Mouse (Mus musculus): ENCODE data around the gene Adamts2.

The Adamts2 gene

GRCm38 (mm10) chr11:50622238-50622726 lies 20.4 kb downstream of the Adamts2 start:
- in situ Hi-C loops (cut with MboI; ENCODE audit: unreplicated experiment in 2 of 2), result no loop called here

DNA sequence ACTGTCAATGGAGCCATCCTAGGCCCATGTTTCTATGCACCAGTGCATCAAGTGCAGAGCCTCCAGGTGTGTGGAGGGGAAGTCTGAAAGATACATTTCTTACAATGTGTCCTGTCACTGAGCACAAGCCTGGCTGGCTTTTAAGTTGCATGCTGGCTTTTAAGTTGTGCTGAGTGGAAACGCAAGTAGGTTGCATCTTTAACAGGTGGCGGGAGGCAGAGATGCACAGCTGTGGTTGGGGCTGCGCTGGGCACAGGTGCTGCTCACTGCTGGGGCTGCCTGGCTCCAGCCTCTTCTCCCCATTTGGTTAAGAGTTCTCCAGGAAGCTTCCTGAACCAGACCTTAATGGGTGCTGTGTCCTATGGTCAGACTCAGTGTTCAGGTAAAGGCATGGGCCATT lies 21.9 kb downstream of the Adamts2 start:
- in situ Hi-C loops (cut with MboI; ENCODE audit: unreplicated experiment in 2 of 2), result no loop called here

DNA sequence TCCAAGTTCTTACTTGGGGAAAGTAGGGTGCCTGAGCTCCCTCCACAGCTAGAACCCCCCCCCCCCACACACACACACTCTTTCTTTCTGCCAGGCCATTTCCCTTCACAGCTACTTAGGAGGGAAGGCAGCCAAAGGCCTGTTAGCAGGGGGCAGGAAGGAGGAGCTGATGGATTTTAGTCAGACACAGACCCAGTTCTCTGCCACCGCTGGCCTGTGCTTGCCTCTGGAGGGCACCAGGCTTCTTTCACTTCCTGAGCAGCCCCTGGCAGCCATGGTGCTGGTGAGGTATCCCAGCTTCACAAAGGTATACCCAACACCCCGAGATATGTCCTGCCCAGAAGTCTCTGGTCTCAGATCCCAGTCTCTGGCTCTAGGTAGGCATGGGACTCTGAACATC lies 22.4 kb downstream of the Adamts2 start:
- in situ Hi-C loops (cut with MboI; ENCODE audit: unreplicated experiment in 2 of 2), result no loop called here

DNA sequence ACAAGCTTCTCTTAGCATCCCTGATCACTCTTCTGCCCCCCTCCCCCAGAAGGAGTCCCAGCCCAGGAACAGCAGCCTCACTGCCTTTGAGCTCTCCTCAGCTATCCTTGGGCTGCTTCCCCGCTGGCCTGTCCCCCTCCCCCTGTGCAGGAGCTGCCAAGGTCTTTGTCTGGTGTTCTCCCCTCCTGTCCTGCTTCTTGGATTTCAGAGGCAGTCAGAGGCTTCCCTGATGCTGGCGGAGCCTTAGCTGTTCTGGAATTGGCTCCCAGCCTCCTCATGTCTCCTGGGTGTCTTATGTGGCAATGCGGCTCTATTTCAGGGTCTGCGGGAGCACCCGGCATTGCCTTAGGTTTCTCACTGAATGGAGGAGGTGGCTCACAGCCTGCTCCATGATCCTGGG lies 22.8 kb downstream of the Adamts2 start:
- in situ Hi-C loops (cut with MboI; ENCODE audit: unreplicated experiment in 2 of 2), result no loop called here

GRCm38 (mm10) chr11:50628915-50629314 lies 27.0 kb downstream of the Adamts2 start:
- in situ Hi-C loops (cut with MboI; ENCODE audit: unreplicated experiment in 2 of 2), result no loop called here

DNA sequence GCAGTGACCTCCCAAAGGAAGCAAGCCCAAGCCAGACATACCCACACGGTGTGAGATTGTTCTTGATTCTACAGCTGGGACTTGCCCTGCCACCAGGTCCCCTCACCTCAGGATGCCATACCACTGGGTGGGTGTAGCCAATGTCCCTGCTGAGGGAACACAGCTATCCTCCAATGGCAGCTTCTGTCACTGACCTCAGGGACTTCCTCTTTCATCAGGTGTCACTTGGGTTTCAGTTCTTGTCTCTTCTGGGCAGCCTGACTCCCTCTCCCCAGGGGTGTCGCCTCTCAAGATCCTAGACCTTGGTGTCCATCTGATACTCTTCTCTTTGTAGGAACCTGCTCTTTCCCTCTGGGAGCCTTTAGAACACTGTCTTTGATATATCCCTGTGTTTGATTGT lies 28.6 kb downstream of the Adamts2 start:
- in situ Hi-C loops (cut with MboI; ENCODE audit: unreplicated experiment in 2 of 2), result no loop called here

DNA sequence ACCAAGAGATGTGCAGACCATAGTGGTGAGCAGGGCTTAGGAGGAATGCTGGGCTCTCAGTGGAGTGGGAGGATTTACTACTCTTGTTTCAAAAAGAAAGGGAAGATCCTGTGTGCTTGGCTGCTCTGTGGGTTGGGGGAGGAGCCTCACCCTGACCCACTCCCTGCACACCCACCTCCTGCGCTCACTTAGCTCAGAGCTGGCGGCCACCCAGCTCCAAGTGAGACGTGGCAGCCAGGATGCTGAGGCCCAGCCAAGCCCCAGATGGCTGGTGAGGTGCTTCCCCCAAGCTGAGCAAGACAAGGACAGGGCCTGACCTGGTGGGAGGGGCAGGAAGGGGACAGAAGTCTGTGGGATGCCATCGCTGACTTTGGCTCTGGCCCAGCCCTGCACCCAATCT lies 30.4 kb downstream of the Adamts2 start:
- in situ Hi-C loops (cut with MboI; ENCODE audit: unreplicated experiment in 2 of 2), result no loop called here

- in situ Hi-C loops (cut with MboI; ENCODE audit: unreplicated experiment in 2 of 2), result no loop called here
Measured at GRCm38 (mm10) chr11:50635051-50635590, 33.2 kb downstream of the Adamts2 start.

GRCm38 (mm10) chr11:50637026-50637425 lies 35.1 kb downstream of the Adamts2 start:
- in situ Hi-C loops (cut with MboI; ENCODE audit: unreplicated experiment in 2 of 2), result no loop called here

GRCm38 (mm10) chr11:50638197-50638867 lies 36.4 kb downstream of the Adamts2 start:
- in situ Hi-C loops (cut with MboI; ENCODE audit: unreplicated experiment in 2 of 2), result no loop called here

DNA sequence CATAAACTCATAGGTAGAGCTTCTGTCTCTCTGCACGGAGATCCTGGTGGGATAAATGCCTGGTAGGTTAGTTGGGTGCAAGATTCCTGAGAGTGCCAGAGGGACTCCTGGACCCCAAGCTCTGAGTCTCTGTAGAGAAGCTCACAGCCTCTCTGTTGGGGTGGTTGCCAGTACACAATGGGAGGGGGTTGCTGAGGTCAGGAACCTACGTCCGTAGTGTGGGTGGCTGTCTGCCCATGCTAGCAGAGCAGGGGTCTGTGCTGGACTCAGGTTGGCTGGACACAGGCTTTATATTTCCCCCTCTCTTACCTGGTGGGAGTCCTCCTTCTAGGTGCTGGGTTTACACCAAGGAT lies 37.0 kb downstream of the Adamts2 start:
- in situ Hi-C loops (cut with MboI; ENCODE audit: unreplicated experiment in 2 of 2), result no loop called here

GRCm38 (mm10) chr11:50642583-50642982 lies 40.7 kb downstream of the Adamts2 start:
- in situ Hi-C loops (cut with MboI; ENCODE audit: unreplicated experiment in 2 of 2), result no loop called here

DNA sequence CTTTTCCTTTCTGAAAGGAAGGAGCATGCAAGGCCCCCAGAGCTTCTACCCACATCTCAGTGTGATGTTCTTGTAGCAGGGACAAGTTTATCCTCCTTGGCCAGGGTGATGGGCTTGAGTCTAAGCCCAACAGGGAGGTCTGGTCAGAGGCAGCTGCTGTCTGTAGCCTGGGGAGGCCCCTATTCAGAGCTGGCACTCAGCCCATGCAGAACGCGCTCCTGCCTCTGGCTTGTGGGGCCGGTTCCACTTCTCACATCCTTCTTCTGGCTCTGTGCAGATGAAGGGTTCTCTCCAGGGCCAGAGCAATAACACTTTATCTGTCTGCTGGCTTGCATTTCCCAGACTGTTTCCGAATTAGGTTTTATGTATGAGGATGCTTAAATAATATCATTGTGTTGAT lies 44.3 kb downstream of the Adamts2 start:
- in situ Hi-C loops (cut with MboI; ENCODE audit: unreplicated experiment in 2 of 2), result no loop called here

DNA sequence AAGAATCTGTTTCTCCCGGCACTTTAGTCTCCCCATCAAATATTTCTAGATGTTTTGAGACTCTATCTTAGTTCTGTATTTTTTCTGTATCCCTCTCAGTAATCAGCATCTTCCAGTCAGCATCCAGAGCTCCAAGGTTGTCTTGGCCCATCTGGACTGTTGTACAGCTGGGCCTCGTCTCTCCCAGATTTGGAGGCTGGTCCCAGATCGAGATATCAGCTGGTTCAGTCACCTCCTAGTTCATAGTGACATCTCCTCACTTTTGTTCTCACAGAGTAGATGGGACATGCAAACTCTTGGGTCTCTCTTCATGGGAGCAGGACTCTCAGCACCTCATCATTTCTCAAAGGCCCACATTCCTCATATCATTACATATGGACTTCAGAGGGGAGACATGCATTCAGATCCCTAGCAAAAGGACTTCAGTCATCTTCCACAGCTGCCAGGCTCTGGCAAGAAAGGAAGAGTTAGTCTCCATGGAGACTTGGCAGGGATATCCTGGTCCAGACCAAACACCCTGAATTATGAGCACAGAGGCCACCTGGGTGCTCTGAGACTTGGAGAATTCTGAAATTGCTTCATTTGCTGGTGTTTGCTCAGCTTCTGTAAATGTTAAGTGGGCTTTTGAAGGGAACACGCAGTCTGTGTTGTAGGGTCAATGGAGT lies 46.4 kb downstream of the Adamts2 start:
- in situ Hi-C loops (cut with MboI; ENCODE audit: unreplicated experiment in 2 of 2), result no loop called here

DNA sequence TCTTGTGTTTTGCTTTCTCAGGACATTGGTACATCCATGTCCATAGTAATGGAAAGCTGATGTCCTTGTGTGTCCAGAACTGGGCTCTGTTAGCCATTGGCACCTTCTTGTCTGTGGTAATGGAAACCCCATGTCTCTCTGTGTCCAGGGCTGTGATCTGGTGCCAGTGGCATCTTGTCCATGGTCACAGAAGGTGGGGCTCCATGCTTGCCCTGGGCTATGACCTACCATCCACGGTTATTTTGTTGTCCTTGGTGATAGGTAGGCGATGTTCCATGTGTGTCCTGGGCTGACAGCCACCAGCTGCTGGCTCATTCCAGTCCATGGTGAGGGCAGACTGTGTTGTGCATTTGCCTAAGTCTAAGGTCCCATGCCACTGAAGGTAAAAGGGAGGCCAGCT lies 48.2 kb downstream of the Adamts2 start:
- in situ Hi-C loops (cut with MboI; ENCODE audit: unreplicated experiment in 2 of 2), result no loop called here

GRCm38 (mm10) chr11:50653746-50654431 lies 52.0 kb downstream of the Adamts2 start:
- in situ Hi-C loops (cut with MboI; ENCODE audit: unreplicated experiment in 2 of 2), result no loop called here

DNA sequence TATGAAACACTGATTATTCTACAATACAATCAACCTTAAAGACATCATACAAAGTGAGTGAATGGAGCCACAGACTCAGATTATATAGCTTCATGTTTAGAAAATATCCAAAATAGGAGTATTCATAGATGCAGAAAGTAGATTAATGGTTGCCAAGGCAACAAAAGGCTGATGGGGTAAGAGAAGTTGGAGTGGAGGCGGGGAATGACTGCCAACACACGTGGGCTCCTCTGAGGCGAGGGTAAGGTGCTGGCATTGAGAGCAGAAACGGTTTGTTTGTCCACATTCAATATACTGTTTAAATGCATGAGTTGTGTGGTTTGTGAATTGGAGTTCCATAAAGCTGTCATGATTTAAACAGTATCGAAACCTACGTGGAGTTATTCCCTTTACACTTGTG lies 56.9 kb downstream of the Adamts2 start:
- in situ Hi-C loops (cut with MboI; ENCODE audit: unreplicated experiment in 2 of 2), result no loop called here

DNA sequence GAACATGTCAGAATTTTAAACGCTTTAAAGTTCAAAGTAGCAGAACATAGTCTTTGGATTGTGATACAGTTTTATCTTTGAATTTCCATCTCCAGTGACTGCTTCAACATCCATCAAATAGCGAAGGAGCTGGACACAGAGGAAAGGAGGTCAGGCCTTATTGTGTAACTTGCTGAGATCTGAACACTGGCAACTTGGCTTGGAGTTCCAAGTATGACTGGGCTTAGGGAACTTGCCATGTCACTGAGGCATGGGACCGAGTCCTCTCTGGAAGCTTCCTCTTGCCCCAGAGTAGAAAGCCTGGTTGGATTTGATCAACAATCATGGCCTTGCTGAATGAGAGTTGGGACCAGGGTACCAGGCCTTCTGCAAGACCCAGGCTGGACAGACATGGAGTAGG lies 60.3 kb downstream of the Adamts2 start:
- in situ Hi-C loops (cut with MboI; ENCODE audit: unreplicated experiment in 2 of 2), result no loop called here

- in situ Hi-C loops (cut with MboI; ENCODE audit: unreplicated experiment in 2 of 2), result no loop called here
Measured at GRCm38 (mm10) chr11:50664826-50665225, 62.9 kb downstream of the Adamts2 start.

GRCm38 (mm10) chr11:50669542-50670362 lies 67.9 kb downstream of the Adamts2 start:
- in situ Hi-C loops (cut with MboI; ENCODE audit: unreplicated experiment in 2 of 2), result no loop called here

- in situ Hi-C loops (cut with MboI; ENCODE audit: unreplicated experiment in 2 of 2), result no loop called here
Measured at GRCm38 (mm10) chr11:50670363-50670725, 68.5 kb downstream of the Adamts2 start.

All from v-Abl transformed pro-B cells (cell line).